Mouse (Mus musculus) gastrocnemius, postnatal 36 days (tissue): Measurements from ENCODE around the gene Npm1. TPM values are rescaled to one million over a fixed set of nuclear protein-coding genes. Genes with fewer than 3 reads are reported as not detected.

Experiments
- DNase-seq, 2 experiments: peaks; one replicate each; pipeline ENCODE4 v3.0.0; 2022
- intact Hi-C: fragments of 180-260 bp; cut with DNase I; formaldehyde crosslinking; loops from one replicate; pipeline ENCODE4 v1.15.1; 2025
- long read RNA-seq, 2 experiments: library from polyadenylated mRNA; stranded (forward); transcript quantifications; one replicate each; pipeline ENCODE4 v2.0.0; 2021
- total RNA-seq, 2 experiments: library from RNA; stranded (reverse); gene quantifications; 2 replicates each; pipeline ENCODE4 v1.2.3; 2021

Npm1 gene
- 100 to 1,000 TPM in 1 of 2 experiments, 10 to 100 TPM in 1; 86.6 to 116 TPM for total RNA-seq
- long read RNA-seq, experiment 1, transcript Npm1-201 (11 exons, 1,633 nt), result major isoform, 77 of 92 reads
- long read RNA-seq, experiment 1, partial matches to known transcripts, result 9 of 92 reads
- long read RNA-seq, experiment 1, other reads (novel, unspliced or antisense), result 2 of 92 reads
- long read RNA-seq, experiment 2, transcript Npm1-201 (11 exons, 1,633 nt), result major isoform, 113 of 126 reads
- long read RNA-seq, experiment 2, partial matches to known transcripts, result 5 of 126 reads
- long read RNA-seq, experiment 2, other reads (novel, unspliced or antisense), result 6 of 126 reads

DNA sequence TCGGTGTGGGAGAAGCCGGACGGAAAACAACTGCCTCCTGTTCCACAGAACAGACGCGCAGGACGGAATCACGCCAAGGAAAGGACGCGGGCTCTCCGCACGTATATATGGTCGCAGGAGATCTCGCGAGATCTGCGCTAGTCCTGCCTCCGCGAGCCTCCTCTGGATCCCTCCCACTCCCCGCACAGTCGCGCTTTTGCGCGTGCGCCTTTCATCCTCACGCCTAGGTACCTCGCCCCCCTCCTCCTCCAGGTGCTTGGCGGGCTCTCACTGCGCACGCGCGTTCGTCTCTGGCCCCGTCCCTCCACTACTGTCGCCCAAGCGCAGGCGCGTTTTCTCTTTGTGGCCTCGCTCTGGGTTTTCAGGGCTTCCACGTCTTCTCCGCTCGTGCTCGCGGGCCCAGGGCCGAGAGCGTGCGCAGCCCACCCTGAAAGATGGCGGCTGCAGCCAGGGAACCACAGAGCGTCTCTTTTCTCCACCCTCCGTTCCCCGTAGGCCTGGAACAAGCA is at the start of gene Npm1:
Gene Npm1, minus strand, starts transcription at position 209 of the 509 bp plus-strand sequence.
- intact Hi-C loops, result no loop called here
- DNase-seq, result peak; percentile 98 to 99

DNA sequence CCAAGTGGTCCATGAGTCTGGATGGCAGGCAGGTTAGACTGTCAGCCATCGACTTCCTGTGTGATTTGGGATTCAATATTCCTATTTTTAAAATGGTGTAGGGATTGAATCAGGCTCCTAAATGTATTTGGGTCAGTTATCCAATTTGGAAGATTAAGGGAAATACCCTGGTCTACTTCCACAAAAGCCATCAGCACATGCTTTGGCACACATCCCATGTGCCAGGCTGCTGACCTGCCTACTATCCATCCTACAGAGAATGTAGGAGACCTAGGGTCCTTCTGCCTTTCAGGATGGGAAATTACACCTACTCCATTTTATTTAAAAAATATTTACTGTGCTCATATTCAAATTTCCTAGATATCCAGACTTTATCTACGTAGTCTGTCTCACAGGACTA is 44.4 kb upstream of the Npm1 start:
- intact Hi-C loops, result no loop called here
- no peak for DNase-seq

DNA sequence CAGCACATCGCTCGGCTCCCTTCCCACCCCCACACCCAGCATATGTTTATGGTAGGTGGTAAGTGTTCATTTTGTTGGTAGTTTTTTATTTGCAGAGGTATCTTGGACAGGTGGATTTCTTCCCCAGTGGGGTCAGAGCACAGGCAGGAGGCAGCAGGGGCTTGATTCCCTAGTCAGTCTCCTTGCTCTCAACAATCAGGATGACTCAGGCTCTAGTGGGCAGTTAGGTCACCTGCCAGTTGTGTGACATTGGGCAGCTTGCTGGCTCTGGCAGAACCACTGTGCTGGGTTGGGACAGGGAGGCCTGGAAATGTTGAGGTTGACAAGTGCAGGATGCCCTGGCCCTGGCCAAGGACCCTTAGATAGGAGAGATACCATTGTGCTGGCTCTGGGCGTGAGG is 42.0 kb upstream of the Npm1 start:
- intact Hi-C loops, result no loop called here
- no peak for DNase-seq

DNA sequence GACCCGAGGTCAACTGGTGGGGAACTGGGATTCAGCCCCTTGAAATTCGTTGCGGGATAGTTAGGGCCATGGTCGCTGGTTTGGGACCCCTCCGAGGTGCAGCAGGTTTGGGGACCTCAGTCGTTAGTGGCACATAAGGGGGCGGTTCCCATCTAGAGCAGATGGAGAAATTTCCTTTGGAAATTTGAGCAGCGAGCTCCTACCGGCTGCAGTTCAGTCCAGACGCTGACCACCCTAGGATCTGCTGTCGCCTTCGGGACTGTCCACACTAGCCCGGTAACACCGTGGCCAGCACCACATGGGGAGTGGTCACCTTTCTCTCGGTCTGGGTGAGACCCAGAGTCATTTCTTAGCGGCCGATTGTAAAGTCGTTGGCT is 41.3 kb upstream of the Npm1 start:
- DNase-seq, result no peak
- intact Hi-C loops, result no loop called here

DNA sequence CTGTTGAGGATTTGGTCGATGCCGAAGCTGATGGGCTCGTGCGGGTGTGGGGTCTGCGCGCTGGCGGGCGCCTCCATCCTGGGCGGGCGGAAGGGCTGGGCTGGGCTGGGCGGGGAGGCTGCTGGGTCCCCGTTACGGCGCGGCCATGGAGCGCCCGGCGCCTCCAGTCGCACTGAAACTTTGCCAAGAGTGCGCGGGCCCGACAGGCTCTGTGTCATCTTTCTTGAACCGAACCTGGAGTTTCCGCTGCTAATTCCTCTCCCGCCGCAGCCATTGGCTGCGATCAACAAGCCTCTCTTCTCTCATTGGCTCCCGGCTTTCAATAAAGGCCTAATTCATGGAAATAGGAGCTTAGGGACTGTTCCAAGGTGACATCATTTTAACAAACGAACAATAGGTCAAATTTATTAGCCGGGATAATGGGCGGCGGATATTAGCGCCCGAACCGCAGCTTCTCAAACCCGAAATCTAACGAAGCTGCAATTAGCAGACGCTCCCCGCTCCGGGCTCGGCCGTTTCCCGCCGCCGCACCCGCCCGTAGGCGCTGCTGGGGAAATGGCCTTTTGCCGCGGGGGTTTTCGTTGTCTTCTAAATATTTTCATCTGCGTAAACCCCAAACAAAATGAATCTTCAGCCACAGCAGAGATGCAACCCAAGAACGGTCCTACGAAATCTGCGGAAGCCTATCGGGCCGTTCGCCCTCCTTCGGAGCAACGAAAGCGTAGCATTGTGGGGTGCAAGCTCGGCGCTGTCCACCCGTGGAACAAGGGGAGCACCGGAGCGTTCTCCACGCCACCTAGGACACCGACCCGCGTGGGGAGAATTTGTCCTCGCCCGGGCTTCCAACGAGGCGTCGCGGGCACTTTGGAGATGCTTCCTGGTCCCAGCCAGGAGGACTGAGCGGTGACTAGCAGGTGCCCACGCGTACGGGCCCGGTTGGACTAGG is 40.6 kb upstream of the Npm1 start, which contains the start of gene Tlx3:
Gene Tlx3, minus strand, starts transcription at position 207 of the 946 bp plus-strand sequence.
- intact Hi-C loops, result no loop called here
- peak in 1 of 2 experiments; percentile 36 for DNase-seq

DNA sequence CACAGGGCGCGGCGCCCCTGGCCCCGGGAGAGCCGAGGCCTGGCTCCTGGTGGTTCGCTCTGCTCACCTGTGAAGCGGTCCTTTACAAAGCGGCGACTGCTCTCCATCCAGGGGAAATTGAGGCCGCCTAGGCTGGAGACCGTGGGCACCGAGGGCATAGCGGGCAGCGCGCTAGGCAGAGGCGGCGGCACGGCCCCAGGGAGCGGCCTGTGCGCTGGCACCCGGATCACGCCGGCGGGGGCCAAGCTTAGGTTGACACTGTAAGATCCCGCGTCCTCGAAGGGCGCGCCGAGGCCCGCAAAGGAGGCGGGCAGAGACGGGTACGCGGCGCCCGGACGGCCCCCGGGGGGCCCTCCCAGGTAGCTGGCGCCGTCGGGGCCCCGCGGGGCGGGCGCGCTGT is 40.0 kb upstream of the Npm1 start:
- intact Hi-C loops, result no loop called here

DNA sequence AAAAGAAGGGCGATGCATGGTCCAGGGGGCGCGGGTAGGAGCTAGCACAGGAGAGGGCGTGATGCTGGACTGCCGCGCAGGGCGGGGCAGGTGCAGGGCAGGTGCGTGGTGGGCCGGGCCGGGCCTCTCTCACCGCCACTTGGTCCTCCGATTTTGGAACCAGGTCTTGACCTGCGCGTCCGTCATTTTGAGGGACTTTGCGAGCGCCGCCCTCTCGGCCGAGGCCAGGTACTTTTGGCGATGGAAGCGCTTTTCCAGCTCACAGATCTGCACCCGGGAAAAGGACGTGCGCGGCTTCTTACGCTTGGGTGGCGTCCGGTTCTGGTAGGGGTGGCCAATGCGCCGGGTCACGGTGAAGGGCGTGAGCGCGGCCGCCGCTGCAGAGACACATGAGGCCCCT is 39.3 kb upstream of the Npm1 start:
- DNase-seq, result no peak
- intact Hi-C loops, result no loop called here

More for the DNA sequence above, 40.0 kb upstream of the Npm1 start:
- no peak for DNase-seq

DNA sequence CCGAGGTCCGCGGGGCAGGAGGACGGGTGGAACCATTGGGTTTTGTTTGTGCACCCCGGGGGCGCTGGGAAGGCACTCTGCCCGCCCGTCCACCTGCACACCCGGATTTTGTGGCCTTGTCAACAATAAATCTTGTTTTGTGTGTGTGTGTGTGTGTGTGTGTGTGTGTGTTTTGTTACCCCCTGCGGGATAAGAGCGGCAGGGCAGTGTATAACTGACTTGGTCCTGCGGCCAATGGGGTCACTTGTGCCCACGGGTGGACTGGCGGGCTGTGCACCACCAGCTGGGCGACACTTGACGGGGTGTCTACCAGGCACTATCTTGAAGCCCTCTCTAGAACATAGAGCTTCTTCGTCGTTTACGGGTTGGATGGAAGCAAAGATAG is 38.6 kb upstream of the Npm1 start:
- intact Hi-C loops, result no loop called here
- DNase-seq, result no peak

DNA sequence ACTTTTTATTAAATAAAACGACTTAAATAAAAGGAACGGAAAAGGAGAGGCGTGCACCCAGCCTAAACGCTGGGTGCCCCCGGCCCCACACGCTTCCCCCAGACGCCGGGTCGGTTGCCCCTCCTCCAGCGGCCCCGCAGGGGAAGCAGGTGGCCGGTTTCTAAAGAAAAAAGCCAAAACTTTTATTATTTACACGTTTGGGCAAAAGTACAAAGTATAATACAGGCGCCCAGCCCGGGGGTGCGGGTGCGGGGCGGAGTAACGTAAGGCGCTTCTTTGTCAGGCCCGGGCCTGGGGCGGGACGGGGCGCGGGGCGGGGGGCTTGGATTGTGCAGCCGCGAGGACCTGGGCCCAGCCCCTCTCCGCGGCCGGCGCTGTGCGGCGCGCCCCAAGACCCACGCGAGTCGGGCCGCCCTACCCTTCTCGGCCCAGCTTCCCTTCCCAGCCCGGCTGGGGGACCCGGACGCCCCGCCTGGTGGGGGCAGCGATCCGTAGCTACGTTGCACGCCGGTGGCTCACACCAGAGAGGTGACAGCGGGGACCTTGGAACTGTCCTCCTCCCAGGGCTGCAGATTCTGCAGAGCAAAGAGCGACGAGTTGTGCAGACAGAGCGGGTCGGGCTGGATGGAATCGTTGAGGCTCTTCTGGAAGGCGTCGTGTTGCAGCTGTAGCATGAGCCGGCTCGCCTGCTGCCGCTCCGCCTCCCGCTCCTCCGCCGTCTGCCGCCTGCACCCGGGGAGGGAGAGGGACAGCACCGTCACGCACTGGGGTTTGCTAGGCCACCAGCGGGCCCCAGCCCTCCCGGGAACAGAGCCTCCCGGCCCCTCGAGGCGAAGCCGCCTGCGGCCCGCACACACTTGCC is 38.0 kb upstream of the Npm1 start:
- intact Hi-C loops, result no loop called here

DNA sequence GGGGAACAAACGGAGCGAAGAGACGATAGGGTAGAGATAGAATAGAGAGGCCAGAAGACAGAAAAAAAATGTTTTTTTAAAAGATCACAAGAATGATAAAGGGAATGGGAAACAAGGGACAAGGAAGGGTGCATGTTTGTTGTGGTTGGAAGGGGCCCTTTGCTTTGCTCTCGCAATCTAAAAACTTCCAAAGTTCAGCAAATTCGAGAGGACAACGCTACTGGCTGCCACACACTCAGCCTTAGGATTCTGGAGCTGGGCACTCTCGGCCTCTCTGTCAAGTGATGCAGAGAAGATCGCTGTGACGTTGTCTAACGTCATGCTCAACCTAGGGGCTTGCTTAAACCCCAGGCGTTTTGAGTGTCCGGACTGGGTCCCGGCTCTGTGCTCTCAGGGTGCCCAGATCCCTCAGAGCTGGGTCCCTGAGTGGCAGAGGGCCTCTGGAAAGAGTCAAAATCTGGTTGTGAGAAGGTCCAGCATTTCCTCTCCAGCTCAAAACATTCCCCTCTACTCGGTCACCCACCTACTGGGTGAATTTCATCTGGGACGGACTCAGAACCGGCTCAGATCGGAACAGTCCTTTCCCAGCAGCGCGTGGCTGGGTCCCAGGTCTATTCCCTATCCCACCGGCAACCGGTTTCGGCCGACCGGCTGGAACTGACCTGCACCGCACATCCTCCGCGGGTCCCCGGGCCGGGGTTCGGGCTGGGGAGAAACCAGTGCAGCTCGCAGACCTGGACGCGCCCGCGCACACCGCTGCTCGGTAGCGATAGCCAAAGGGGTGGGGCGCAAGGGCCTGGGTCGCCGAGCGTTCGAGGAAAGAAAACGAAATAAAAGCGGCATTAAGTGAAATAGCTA is 37.1 kb upstream of the Npm1 start:
- intact Hi-C loops, result no loop called here
- DNase-seq, result no peak

More for the DNA sequence above, 38.0 kb upstream of the Npm1 start:
- no peak for DNase-seq

DNA sequence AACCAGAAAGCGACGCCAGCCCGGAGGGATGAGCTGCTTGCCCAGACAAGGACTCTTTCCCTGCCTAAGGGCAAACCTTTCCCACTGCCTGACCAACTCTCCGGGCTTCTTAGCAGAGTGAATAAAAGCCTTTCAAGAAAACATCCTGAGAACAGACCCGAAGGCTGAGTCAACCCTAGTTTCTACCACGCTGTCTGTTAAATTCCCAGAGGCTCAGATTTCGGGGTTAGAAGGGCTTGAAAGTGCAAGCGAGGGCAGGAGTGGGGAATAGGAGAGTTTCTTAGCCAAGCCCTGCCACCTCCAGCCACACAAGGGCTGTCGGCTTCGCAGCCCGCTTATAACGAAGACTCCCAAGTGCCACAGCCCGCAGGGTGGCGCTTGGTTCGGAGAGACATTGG is 36.1 kb upstream of the Npm1 start:
- no peak for DNase-seq
- intact Hi-C loops, result no loop called here

DNA sequence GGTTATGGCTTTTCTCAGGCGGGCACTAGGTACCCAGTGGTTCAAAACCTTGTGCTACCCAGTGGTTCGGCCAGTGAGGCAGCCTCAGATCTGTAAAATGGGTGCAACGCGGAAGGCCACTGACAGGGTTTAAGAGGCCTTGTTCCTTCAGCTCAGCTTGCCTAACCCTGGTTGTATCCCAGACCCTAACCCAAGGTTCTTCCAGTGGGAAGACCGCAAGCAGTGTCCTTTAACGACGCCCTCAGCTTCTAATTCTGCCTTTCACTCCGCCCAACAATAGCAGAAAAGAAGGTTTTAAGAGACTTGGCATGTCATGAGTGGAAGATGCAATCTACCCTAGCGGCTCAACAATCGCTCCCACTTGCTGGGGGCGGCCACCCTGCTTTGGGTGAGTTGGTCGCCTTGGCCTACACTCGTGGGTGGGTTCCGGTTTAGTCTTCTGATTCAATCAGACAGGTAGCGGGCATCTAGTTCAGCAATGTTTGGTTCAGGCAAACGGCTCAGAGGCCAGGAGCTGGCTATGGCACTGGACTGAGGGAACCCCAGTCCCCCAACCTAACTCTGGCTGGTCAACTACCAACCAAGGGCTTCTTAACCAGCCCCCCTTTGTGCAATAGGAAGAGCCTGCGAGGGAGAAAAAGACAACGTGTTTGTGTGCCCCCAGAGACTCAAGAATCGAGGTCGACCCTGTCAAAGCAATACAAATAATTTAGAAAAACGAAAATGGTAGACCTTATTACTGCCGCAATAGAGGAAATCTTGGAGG is 35.5 kb upstream of the Npm1 start:
- intact Hi-C loops, result no loop called here
- DNase-seq, result no peak

DNA sequence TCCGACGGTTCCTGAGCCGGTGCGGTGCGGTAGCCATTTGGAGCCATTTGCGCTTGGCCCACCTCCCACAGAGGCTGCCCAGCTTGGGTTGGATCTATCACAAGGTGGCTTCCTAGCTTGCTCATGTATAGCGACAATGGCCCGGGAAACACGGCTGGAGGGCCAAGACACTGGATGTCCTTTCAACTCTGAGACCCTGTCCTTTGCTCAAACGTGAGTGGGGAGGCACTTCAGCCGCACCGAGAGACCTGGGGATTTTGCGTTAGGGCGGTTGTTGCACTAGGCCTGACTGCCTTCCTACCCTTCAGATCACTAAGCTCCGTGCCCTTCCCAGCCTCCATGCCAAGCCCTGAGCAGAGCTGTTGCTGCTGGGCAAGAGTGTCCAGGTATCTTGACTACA is 34.7 kb upstream of the Npm1 start:
- intact Hi-C loops, result no loop called here
- DNase-seq, result no peak

DNA sequence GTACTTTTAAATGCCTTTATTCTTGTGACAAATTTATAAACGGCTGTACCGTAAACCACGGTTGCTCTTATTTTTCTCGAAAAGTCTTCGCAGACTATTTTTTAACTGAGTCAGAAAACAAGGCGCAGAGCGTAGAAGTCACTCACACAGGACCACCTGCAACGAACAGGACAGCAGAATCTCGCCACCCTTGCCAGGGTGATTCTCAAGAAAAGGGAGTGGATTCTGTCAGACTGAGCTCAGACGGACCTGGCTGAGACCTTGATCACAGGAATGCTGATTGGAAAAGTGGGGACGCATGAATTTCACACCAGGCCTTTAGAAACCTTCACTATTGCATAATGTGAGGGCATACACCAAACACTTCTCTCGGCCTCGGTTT is 34.1 kb upstream of the Npm1 start:
- intact Hi-C loops, result no loop called here
- DNase-seq, result no peak

DNA sequence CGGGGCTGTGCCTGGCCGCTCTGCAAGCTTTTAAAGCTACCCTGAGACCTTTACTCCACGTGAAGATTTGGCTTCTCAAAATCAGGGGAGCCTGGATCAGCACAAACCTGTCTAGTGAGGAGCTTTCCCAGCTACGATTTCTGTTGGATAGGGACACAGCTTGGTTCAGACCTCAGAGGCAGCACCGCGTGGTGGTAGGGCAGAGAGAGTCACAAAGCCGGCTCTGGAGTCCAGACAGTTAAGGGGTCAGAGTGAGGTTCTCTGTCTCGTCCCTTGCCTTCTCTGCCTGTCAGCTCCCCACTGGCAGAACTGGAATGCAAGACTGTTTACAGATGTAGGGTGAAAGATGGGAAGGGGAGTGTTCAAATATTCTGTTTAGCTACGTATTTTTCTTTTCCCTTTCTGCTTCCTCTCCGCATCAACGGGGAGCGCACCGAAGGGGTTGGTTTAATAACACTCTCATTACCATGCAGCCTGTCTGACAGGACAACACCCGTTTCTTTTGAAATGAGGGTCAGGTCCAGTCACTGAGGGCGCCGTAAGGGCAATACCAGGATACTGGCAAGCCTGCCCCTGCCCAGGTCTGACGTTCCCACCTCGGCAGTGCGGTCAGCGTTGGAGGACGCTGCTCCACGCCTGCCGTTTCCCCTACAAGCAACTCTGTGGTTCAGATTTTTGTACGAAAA is 33.6 kb upstream of the Npm1 start:
- intact Hi-C loops, result no loop called here
- DNase-seq, result no peak

DNA sequence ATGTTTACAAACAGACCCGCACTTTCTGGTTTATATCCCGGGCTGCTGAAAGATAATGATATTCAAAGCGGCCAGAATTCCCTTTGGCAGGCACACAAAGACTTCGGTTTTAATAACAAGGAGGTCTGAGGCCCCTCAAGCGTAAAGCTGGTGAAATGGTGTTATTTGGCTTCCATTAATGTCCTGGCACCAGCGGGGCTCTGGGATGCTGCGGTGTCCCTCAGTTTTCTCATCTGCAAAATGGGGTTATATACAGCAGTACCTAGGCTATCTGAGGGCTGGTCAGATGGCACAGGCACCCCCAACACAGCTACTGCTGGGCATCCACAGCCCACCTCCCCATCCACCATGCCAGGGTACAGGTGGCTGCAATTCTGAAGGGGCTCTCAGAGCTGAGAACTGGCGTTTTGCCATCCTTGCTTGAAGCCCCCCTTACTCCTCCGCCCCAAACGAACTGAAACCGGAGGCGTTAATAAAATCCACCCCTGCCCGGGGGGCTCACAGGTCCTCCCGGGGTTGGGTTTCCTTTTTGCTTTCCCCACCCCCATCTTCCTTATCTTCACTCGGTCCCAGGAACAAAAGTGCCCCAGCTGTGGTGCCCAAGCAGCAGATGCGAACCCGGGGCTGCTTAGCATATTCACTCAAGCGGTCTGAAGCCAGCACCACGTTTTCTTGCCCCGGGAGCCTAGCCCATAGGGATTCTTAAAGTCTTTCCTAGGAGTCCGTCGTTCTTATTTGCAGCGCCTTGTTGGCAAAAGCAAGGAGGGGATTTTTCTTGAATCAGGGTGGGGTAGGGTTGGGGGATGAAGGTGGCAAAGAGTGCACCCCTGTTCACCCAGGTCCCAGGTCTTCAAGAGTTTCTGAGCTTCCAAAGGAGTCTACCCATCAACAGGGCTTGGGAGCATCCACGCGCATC is 32.8 kb upstream of the Npm1 start:
- no peak for DNase-seq
- intact Hi-C loops, result no loop called here

DNA sequence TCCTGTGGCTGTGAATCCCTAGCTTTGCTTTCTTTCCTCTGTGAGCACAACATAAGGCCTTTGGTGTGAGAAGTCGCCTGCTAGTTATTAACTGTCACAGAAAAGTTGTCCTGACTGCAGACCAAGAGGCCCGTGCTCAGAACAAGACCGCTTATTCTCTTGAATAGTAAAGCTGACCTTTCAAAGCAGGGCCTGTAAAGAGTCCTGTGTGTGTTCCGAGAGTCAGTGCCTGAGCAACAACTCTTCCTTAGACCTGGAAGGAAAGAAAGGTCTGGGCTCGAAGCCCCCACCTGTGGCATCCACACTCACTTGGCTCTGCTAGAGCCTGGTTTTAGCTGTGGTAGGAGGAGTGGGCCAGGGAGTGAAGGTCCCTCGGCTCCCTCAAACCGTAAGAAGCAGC is 32.1 kb upstream of the Npm1 start:
- intact Hi-C loops, result no loop called here
- no peak for DNase-seq
